Mouse (Mus musculus) midbrain, postnatal 0 days (tissue): ENCODE measurements around the gene Cyp27b1. TPM values are rescaled to one million over a fixed set of nuclear protein-coding genes. Genes with fewer than 3 reads are reported as not detected.

Source experiments
- ATAC-seq: fragments of 200-750 bp; cut with Nextera tagmentation; 2 replicates; pipeline ENCODE4 v1.8.0; 2017; ENCODE audit warnings: moderate number of reproducible peaks, mild to moderate bottlenecking, moderate TSS enrichment, moderate library complexity; ENCODE audit not compliant: low FRiP score
- DNase-seq: peaks from one replicate; pipeline ENCODE4 v3.0.0-alpha.2; 2015; ENCODE audit warnings: low spot score
- H3K27ac ChIP-seq: fragments of 300-500 bp; sonication (generic); 2 replicates; pipeline ENCODE4 v1.5.1; 2014; ENCODE audit warnings: low read depth, mild to moderate bottlenecking, low read length, mixed read lengths
- H3K27me3 ChIP-seq: fragments of 300-500 bp; sonication (generic); 2 replicates; pipeline ENCODE4 v1.6.1; 2014; ENCODE audit warnings: low read length, control low read depth, mixed read lengths; ENCODE audit not compliant: insufficient read depth
- H3K36me3 ChIP-seq: fragments of 300-500 bp; sonication (generic); 2 replicates; pipeline ENCODE4 v1.6.1; 2014; ENCODE audit warnings: low read length, control low read depth, mixed read lengths; ENCODE audit not compliant: insufficient read depth
- H3K4me1 ChIP-seq: fragments of 300-500 bp; sonication (generic); 2 replicates; pipeline ENCODE4 v1.6.1; 2014; ENCODE audit warnings: mild to moderate bottlenecking, control low read depth, antibody characterized with exemption, low read length, mixed read lengths; ENCODE audit not compliant: insufficient read depth
- H3K4me2 ChIP-seq: fragments of 300-500 bp; sonication (generic); 2 replicates; pipeline ENCODE4 v1.6.1; 2014; ENCODE audit warnings: low read depth, mild to moderate bottlenecking, low read length, mixed read lengths; ENCODE audit not compliant: poor library complexity, severe bottlenecking
- H3K4me3 ChIP-seq: fragments of 300-500 bp; sonication (generic); 2 replicates; pipeline ENCODE4 v1.5.1; 2014; ENCODE audit warnings: low read depth, mild to moderate bottlenecking, low read length, moderate library complexity
- H3K9ac ChIP-seq: fragments of 300-500 bp; sonication (generic); replicated peaks from 2 replicates; pipeline ENCODE4 v1.6.1; 2014; ENCODE audit warnings: mild to moderate bottlenecking, low read length, moderate library complexity, mixed read lengths; ENCODE audit not compliant: poor library complexity, severe bottlenecking
- H3K9me3 ChIP-seq: fragments of 300-500 bp; sonication (generic); 2 replicates; pipeline ENCODE4 v1.6.1; 2016; ENCODE audit warnings: low read length, control low read depth
- CTCF ChIP-seq: IDR thresholded peaks from 2 replicates; pipeline ENCODE4 v1.5.1; 2016; ENCODE audit warnings: antibody characterized with exemption, mild to moderate bottlenecking
- WGBS: fragments of 180-500 bp; shearing (Covaris S2); extraction: QIAGEN DNeasy Blood & Tissue Kit; methylation state at CpG from one replicate; pipeline ENCODE4 v1.1.7; 2014; 5-methylcytosine and 5-hydroxymethylcytosine counted together
- polyA plus RNA-seq: library from polyadenylated mRNA; unstranded; fragments of >200 nt; fragmentation: Nextera tagmentation; extraction: Ambion mirVana; gene quantifications from 2 replicates; pipeline ENCODE4 v1.2.1, GENCODE M21; 2015
- total RNA-seq: library from RNA; depleted of rRNA; stranded (reverse); fragments of >200 nt; gene quantifications from 2 replicates; pipeline ENCODE4 v1.2.3, GENCODE M21; 2014

The Cyp27b1 gene
- total and polyA plus RNA-seq, 2 experiments from 2014 or later: 0.22 TPM; not detected in 1

- Histone ChIP-seq H3K9ac (no peak overlapping the region), H3K36me3 (peaks cover 40% of the 10 kb centered on the region), H3K9me3 (no peaks in the 10 kb centered on the region), H3K4me3 (no peak overlapping the region), H3K27ac (no peak overlapping the region), H3K4me1 (0 out of 2 replicates have a peak, but pooled peaks cover 4% of the 10 kb centered on the region), H3K4me2 (no peak overlapping the region), H3K27me3 (peaks cover 12% of the 10 kb centered on the region)
- WGBS: 79% methylated on average over 4 of the region's 4 CpGs
- ATAC-seq (no peak), DNase-seq (no peak)
- no peak for TF ChIP-seq CTCF
Measured at GRCm38 (mm10) chr10:127054646-127055045, 6.6 kb downstream of the Cyp27b1 start.

GRCm38 (mm10) chr10:127055406-127055805, 7.4 kb downstream of the Cyp27b1 start:
- Histone ChIP-seq H3K4me3 (no peak overlapping the region), H3K27me3 (peaks cover 5% of the 10 kb centered on the region; the same call in 1 of the 2 replicates), H3K4me2 (no peak overlapping the region), H3K36me3 (peaks cover 40% of the 10 kb centered on the region), H3K4me1 (0 out of 2 replicates have a peak, but pooled peaks cover 4% of the 10 kb centered on the region), H3K9ac (no peak overlapping the region), H3K27ac (no peak overlapping the region), H3K9me3 (no peaks in the 10 kb centered on the region)
- ATAC-seq: no peak
- WGBS: 89% methylated on average over 8 of the region's 8 CpGs
- no peak for TF ChIP-seq CTCF
- DNase-seq: no peak

- Histone ChIP-seq H3K4me2 (no peak overlapping the region), H3K27ac (no peak overlapping the region), H3K4me1 (0 out of 2 replicates have a peak, but pooled peaks cover 4% of the 10 kb centered on the region), H3K36me3 (peaks cover 40% of the 10 kb centered on the region), H3K27me3 (no peaks in the 10 kb centered on the region), H3K9ac (no peak overlapping the region), H3K4me3 (no peak overlapping the region), H3K9me3 (no peaks in the 10 kb centered on the region)
- DNase-seq (no peak), ATAC-seq (no peak)
- WGBS: 90% methylated on average over 20 of the region's 20 CpGs
- no peak for TF ChIP-seq CTCF
Measured at GRCm38 (mm10) chr10:127056490-127056889, 8.4 kb downstream of the Cyp27b1 start.

GRCm38 (mm10) chr10:127058161-127058560, 10.1 kb downstream of the Cyp27b1 start:
- Histone ChIP-seq H3K4me2 (peak overlapping the region; percentile 87), H3K36me3 (peaks cover 40% of the 10 kb centered on the region), H3K9me3 (no peaks in the 10 kb centered on the region), H3K4me3 (peak overlapping the region; percentile 86), H3K4me1 (0 out of 2 replicates have a peak, but pooled peaks cover 4% of the 10 kb centered on the region), H3K9ac (peak overlapping the region; percentile 96; the same call in 1 of the 2 replicates), H3K27me3 (no peaks in the 10 kb centered on the region), H3K27ac (no peak overlapping the region)
- peak; percentile 86 for TF ChIP-seq CTCF
- ATAC-seq: peak; percentile 18; the same call in 1 of the 2 replicates
- 0% methylated on average over 9 of the region's 9 CpGs for WGBS
- DNase-seq: peak; percentile 76

- Histone ChIP-seq H3K9me3 (no peaks in the 10 kb centered on the region), H3K27ac (peak overlapping the region; percentile 92), H3K9ac (peak overlapping the region; percentile 96; the same call in 1 of the 2 replicates), H3K4me3 (peak overlapping the region; percentile 86), H3K4me1 (0 out of 2 replicates have a peak, but pooled peaks cover 4% of the 10 kb centered on the region), H3K4me2 (peak overlapping the region; percentile 87), H3K27me3 (no peaks in the 10 kb centered on the region), H3K36me3 (peaks cover 38% of the 10 kb centered on the region)
- DNase-seq: no peak
- TF ChIP-seq CTCF: no peak
- whole genome bisulfite sequencing: 1% methylated on average over 8 of the region's 8 CpGs
- ATAC-seq: no peak
Measured at GRCm38 (mm10) chr10:127058708-127059107, 10.7 kb downstream of the Cyp27b1 start.

- Histone ChIP-seq H3K27ac (peak overlapping the region; percentile 92), H3K9me3 (no peaks in the 10 kb centered on the region), H3K4me1 (0 out of 2 replicates have a peak, but pooled peaks cover 4% of the 10 kb centered on the region), H3K9ac (peak overlapping the region; percentile 96), H3K4me3 (peak overlapping the region; percentile 86), H3K27me3 (no peaks in the 10 kb centered on the region), H3K4me2 (peak overlapping the region; percentile 87), H3K36me3 (peaks cover 31% of the 10 kb centered on the region)
- TF ChIP-seq CTCF: no peak
- WGBS: under 1% methylated on average over 50 of the region's 92 CpGs
- ATAC-seq (no peak), DNase-seq (peak; percentile 49)
Measured at GRCm38 (mm10) chr10:127059174-127059967, 11.3 kb downstream of the Cyp27b1 start.
